Mouse (Mus musculus): Measurements from ENCODE around the gene Pigh.

Pigh gene

GRCm38 (mm10) chr12:79089182-79089812 is at the start of gene Pigh:
Gene Pigh (minus strand): TSS chr12:79089651.
- DNase-seq (ENCODE audit: low read depth, low spot score): peak; percentile 77

GRCm38 (mm10) chr12:79138999-79139398 is 49.5 kb upstream of the Pigh start:
- no peak for DNase-seq (ENCODE audit: low read depth, low spot score)

- no peak for DNase-seq (ENCODE audit: low read depth, low spot score)
Observed at GRCm38 (mm10) chr12:79136949-79137348, 47.5 kb upstream of the Pigh start.

GRCm38 (mm10) chr12:79135105-79135504 is 45.7 kb upstream of the Pigh start:
- no peak for DNase-seq (ENCODE audit: low read depth, low spot score)

- DNase-seq (ENCODE audit: low read depth, low spot score): no peak
Observed at GRCm38 (mm10) chr12:79134676-79135075, 45.2 kb upstream of the Pigh start.

- DNase-seq (ENCODE audit: low read depth, low spot score): no peak
Observed at GRCm38 (mm10) chr12:79131706-79132460, 42.4 kb upstream of the Pigh start.

GRCm38 (mm10) chr12:79131178-79131675 is 41.8 kb upstream of the Pigh start:
- DNase-seq (ENCODE audit: low read depth, low spot score): no peak

- DNase-seq (ENCODE audit: low read depth, low spot score): peak; percentile 81
Observed at GRCm38 (mm10) chr12:79130299-79131177, 41.1 kb upstream of the Pigh start, which contains the start of gene Arg2. Gene Arg2 (plus strand): TSS chr12:79130777.

- DNase-seq (ENCODE audit: low read depth, low spot score): no peak
Observed at GRCm38 (mm10) chr12:79122820-79123219, 33.4 kb upstream of the Pigh start.

- DNase-seq (ENCODE audit: low read depth, low spot score): no peak
Observed at GRCm38 (mm10) chr12:79118991-79119390, 29.5 kb upstream of the Pigh start.

GRCm38 (mm10) chr12:79105312-79105711 is 15.9 kb upstream of the Pigh start:
- no peak for DNase-seq (ENCODE audit: low read depth, low spot score)

GRCm38 (mm10) chr12:79104544-79104943 is 15.1 kb upstream of the Pigh start:
- DNase-seq (ENCODE audit: low read depth, low spot score): no peak

- DNase-seq (ENCODE audit: low read depth, low spot score): no peak
Observed at GRCm38 (mm10) chr12:79103773-79104172, 14.3 kb upstream of the Pigh start.

- DNase-seq (ENCODE audit: low read depth, low spot score): peak; percentile 34
Observed at GRCm38 (mm10) chr12:79097106-79097752, 7.8 kb upstream of the Pigh start.

GRCm38 (mm10) chr12:79092569-79092968 is 3.1 kb upstream of the Pigh start:
- DNase-seq (ENCODE audit: low read depth, low spot score): no peak

GRCm38 (mm10) chr12:79073362-79073761 is 16.1 kb downstream of the Pigh start:
- no peak for DNase-seq (ENCODE audit: low read depth, low spot score)

- DNase-seq (ENCODE audit: low read depth, low spot score): no peak
Observed at GRCm38 (mm10) chr12:79072576-79072975, 16.9 kb downstream of the Pigh start.

- DNase-seq (ENCODE audit: low read depth, low spot score): no peak
Observed at GRCm38 (mm10) chr12:79070736-79071333, 18.6 kb downstream of the Pigh start.

GRCm38 (mm10) chr12:79069916-79070315 is 19.5 kb downstream of the Pigh start:
- DNase-seq (ENCODE audit: low read depth, low spot score): no peak

- DNase-seq (ENCODE audit: low read depth, low spot score): no peak
Observed at GRCm38 (mm10) chr12:79069187-79069608, 20.3 kb downstream of the Pigh start.

GRCm38 (mm10) chr12:79068306-79068705 is 21.1 kb downstream of the Pigh start:
- DNase-seq (ENCODE audit: low read depth, low spot score): no peak

Measured in retina, adult 2 months (tissue).